Mouse (Mus musculus): Measurements from ENCODE around the gene Clrn2. TPM values are rescaled to one million over a fixed set of nuclear protein-coding genes. Genes with fewer than 3 reads are reported as not detected.

Gene Clrn2
- polyA plus RNA-seq, 1 experiment from 2014 or later: not detected

- Histone ChIP-seq H3K4me3 (ENCODE audit: low read depth, low read length) (no peak overlapping the region), H3K27ac (ENCODE audit: low read depth) (no peak overlapping the region), H3K36me3 (replicated peaks; ENCODE audit: insufficient read depth, low read length) (no peaks in the 10 kb centered on the region), H3K4me2 (ENCODE audit: low read depth, low read length) (no peak overlapping the region), H3K4me1 (ENCODE audit: insufficient read depth) (peaks cover 3% of the 10 kb centered on the region; the same call in 1 of the 2 replicates), H3K9ac (replicated peaks) (no peak overlapping the region), H3K27me3 (ENCODE audit: insufficient read depth, low read length) (0 out of 2 replicates have a peak, but pooled peaks cover 2% of the 10 kb centered on the region), H3K9me3 (ENCODE audit: low read length) (no peaks in the 10 kb centered on the region)
- peak; percentile 56 for ATAC-seq
- no peak for DNase-seq
- 21% methylated on average over 6 of the region's 6 CpGs for WGBS (ENCODE audit: insufficient replicate concordance)
- TF ChIP-seq EP300 (IDR thresholded peaks at IDR 0.05; ENCODE audit: low read depth) (no peak), CTCF (IDR thresholded peaks at IDR 0.05; ENCODE audit: low read depth) (peak; percentile 79)
Measured at GRCm38 (mm10) chr5:45474215-45474614, 20.7 kb downstream of the Clrn2 start.

GRCm38 (mm10) chr5:45474758-45475157 lies 21.2 kb downstream of the Clrn2 start:
- Histone ChIP-seq H3K27me3 (ENCODE audit: insufficient read depth, low read length) (0 out of 2 replicates have a peak, but pooled peaks cover 2% of the 10 kb centered on the region), H3K9ac (replicated peaks) (no peak overlapping the region), H3K9me3 (ENCODE audit: low read length) (no peaks in the 10 kb centered on the region), H3K27ac (ENCODE audit: low read depth) (no peak overlapping the region), H3K4me3 (ENCODE audit: low read depth, low read length) (no peak overlapping the region), H3K4me1 (ENCODE audit: insufficient read depth) (peaks cover 3% of the 10 kb centered on the region; the same call in 1 of the 2 replicates), H3K4me2 (ENCODE audit: low read depth, low read length) (no peak overlapping the region), H3K36me3 (replicated peaks; ENCODE audit: insufficient read depth, low read length) (no peaks in the 10 kb centered on the region)
- WGBS (ENCODE audit: insufficient replicate concordance): 48% methylated on average over 4 of the region's 4 CpGs
- no peak for TF ChIP-seq CTCF (IDR thresholded peaks at IDR 0.05; ENCODE audit: low read depth)
- TF ChIP-seq EP300 (IDR thresholded peaks at IDR 0.05; ENCODE audit: low read depth): no peak
- DNase-seq (no peak), ATAC-seq (peak; percentile 56; the same call in 1 of the 2 replicates)

GRCm38 (mm10) chr5:45475771-45476170 lies 22.2 kb downstream of the Clrn2 start:
- Histone ChIP-seq H3K9me3 (ENCODE audit: low read length) (no peaks in the 10 kb centered on the region), H3K27me3 (ENCODE audit: insufficient read depth, low read length) (no peaks in the 10 kb centered on the region), H3K27ac (ENCODE audit: low read depth) (no peak overlapping the region), H3K4me3 (ENCODE audit: low read depth, low read length) (no peak overlapping the region), H3K36me3 (replicated peaks; ENCODE audit: insufficient read depth, low read length) (no peaks in the 10 kb centered on the region), H3K9ac (replicated peaks) (no peak overlapping the region), H3K4me2 (ENCODE audit: low read depth, low read length) (no peak overlapping the region), H3K4me1 (ENCODE audit: insufficient read depth) (peaks cover 3% of the 10 kb centered on the region; the same call in 1 of the 2 replicates)
- ATAC-seq (no peak), DNase-seq (no peak)
- TF ChIP-seq CTCF (IDR thresholded peaks at IDR 0.05; ENCODE audit: low read depth) (no peak), EP300 (IDR thresholded peaks at IDR 0.05; ENCODE audit: low read depth) (no peak)
- WGBS (ENCODE audit: insufficient replicate concordance): 84% methylated on average over 5 of the region's 5 CpGs

- peaks cover 3% of the 10 kb centered on the region; the same call in 1 of the 2 replicates for H3K4me1 ChIP-seq (ENCODE audit: insufficient read depth)
- no peak overlapping the region for H3K4me3 ChIP-seq (ENCODE audit: low read depth, low read length)
- H3K27ac ChIP-seq (ENCODE audit: low read depth): no peak overlapping the region
- no peaks in the 10 kb centered on the region for H3K36me3 ChIP-seq (replicated peaks; ENCODE audit: insufficient read depth, low read length)
- no peak overlapping the region for H3K4me2 ChIP-seq (ENCODE audit: low read depth, low read length)
- no peaks in the 10 kb centered on the region for H3K9me3 ChIP-seq (ENCODE audit: low read length)
- no peak for DNase-seq
- ATAC-seq: no peak
- no peak overlapping the region for H3K9ac ChIP-seq (replicated peaks)
- TF ChIP-seq EP300 (IDR thresholded peaks at IDR 0.05; ENCODE audit: low read depth): no peak
- TF ChIP-seq CTCF (IDR thresholded peaks at IDR 0.05; ENCODE audit: low read depth): no peak
- WGBS (ENCODE audit: insufficient replicate concordance): 48% methylated on average over 6 of the region's 6 CpGs
- no peaks in the 10 kb centered on the region for H3K27me3 ChIP-seq (ENCODE audit: insufficient read depth, low read length)
Measured at GRCm38 (mm10) chr5:45476288-45476687, 22.7 kb downstream of the Clrn2 start.

GRCm38 (mm10) chr5:45477601-45478000 lies 24.1 kb downstream of the Clrn2 start:
- no peaks in the 10 kb centered on the region for H3K9me3 ChIP-seq (ENCODE audit: low read length)

GRCm38 (mm10) chr5:45480066-45480465 lies 26.5 kb downstream of the Clrn2 start:
- 74% methylated on average over 1 of the region's 1 CpGs for WGBS (ENCODE audit: insufficient replicate concordance)

More at GRCm38 (mm10) chr5:45477601-45478000, 24.1 kb downstream of the Clrn2 start:
- TF ChIP-seq CTCF (IDR thresholded peaks at IDR 0.05; ENCODE audit: low read depth): no peak
- no peak for TF ChIP-seq EP300 (IDR thresholded peaks at IDR 0.05; ENCODE audit: low read depth)
- ATAC-seq (no peak), DNase-seq (no peak)
- Histone ChIP-seq H3K4me2 (ENCODE audit: low read depth, low read length) (no peak overlapping the region), H3K4me3 (ENCODE audit: low read depth, low read length) (no peak overlapping the region), H3K27me3 (ENCODE audit: insufficient read depth, low read length) (no peaks in the 10 kb centered on the region), H3K36me3 (replicated peaks; ENCODE audit: insufficient read depth, low read length) (no peaks in the 10 kb centered on the region), H3K27ac (ENCODE audit: low read depth) (no peak overlapping the region), H3K4me1 (ENCODE audit: insufficient read depth) (peaks cover 3% of the 10 kb centered on the region; the same call in 1 of the 2 replicates), H3K9ac (replicated peaks) (no peak overlapping the region)
- WGBS (ENCODE audit: insufficient replicate concordance): 70% methylated on average over 7 of the region's 7 CpGs

More at GRCm38 (mm10) chr5:45480066-45480465, 26.5 kb downstream of the Clrn2 start:
- Histone ChIP-seq H3K9ac (replicated peaks) (no peak overlapping the region), H3K36me3 (replicated peaks; ENCODE audit: insufficient read depth, low read length) (no peaks in the 10 kb centered on the region), H3K4me1 (ENCODE audit: insufficient read depth) (peaks cover 3% of the 10 kb centered on the region; the same call in 1 of the 2 replicates), H3K4me2 (ENCODE audit: low read depth, low read length) (no peak overlapping the region), H3K9me3 (ENCODE audit: low read length) (no peaks in the 10 kb centered on the region), H3K27ac (ENCODE audit: low read depth) (no peak overlapping the region), H3K4me3 (ENCODE audit: low read depth, low read length) (no peak overlapping the region), H3K27me3 (ENCODE audit: insufficient read depth, low read length) (no peaks in the 10 kb centered on the region)
- ATAC-seq (no peak), DNase-seq (no peak)
- TF ChIP-seq CTCF (IDR thresholded peaks at IDR 0.05; ENCODE audit: low read depth) (no peak), EP300 (IDR thresholded peaks at IDR 0.05; ENCODE audit: low read depth) (no peak)
